Mouse (Mus musculus) thymus, postnatal 10 days (tissue): ENCODE measurements around the gene Gtf2f2.

Source experiments
- DNase-seq, 2 experiments: peaks; one replicate each; pipeline ENCODE4 v3.0.0; 2021; ENCODE audit warnings: low spot score in 2 of 2

Gtf2f2 gene

GRCm38 (mm10) chr14:76010102-76011061 lies at the start of gene Gtf2f2:
Gene Gtf2f2 (minus strand): TSS chr14:76010865.
- peak; percentile 86 to 93 for DNase-seq

GRCm38 (mm10) chr14:76059441-76059840 lies 48.8 kb upstream of the Gtf2f2 start:
- no peak for DNase-seq

- no peak for DNase-seq
Measured at GRCm38 (mm10) chr14:76053726-76054125, 43.1 kb upstream of the Gtf2f2 start.

- DNase-seq = no peak
Measured at GRCm38 (mm10) chr14:76051966-76052365, 41.3 kb upstream of the Gtf2f2 start.

GRCm38 (mm10) chr14:76045767-76046166 lies 35.1 kb upstream of the Gtf2f2 start:
- no peak for DNase-seq

GRCm38 (mm10) chr14:76044164-76044557 lies 33.5 kb upstream of the Gtf2f2 start:
- no peak for DNase-seq

GRCm38 (mm10) chr14:76043251-76044163 lies 32.8 kb upstream of the Gtf2f2 start:
- no peak for DNase-seq

- DNase-seq = no peak
Measured at GRCm38 (mm10) chr14:76033221-76033637, 22.6 kb upstream of the Gtf2f2 start.

GRCm38 (mm10) chr14:76032671-76033136 lies 22.0 kb upstream of the Gtf2f2 start:
- DNase-seq = no peak

GRCm38 (mm10) chr14:76031117-76031842 lies 20.6 kb upstream of the Gtf2f2 start:
- no peak for DNase-seq

- no peak for DNase-seq
Measured at GRCm38 (mm10) chr14:76024641-76025040, 14.0 kb upstream of the Gtf2f2 start.

GRCm38 (mm10) chr14:76020927-76021719 lies 10.5 kb upstream of the Gtf2f2 start:
- DNase-seq = no peak

- no peak for DNase-seq
Measured at GRCm38 (mm10) chr14:76020259-76020785, 9.7 kb upstream of the Gtf2f2 start.

- no peak for DNase-seq
Measured at GRCm38 (mm10) chr14:76017785-76018490, 7.3 kb upstream of the Gtf2f2 start.

- no peak for DNase-seq
Measured at GRCm38 (mm10) chr14:76014331-76014730, 3.7 kb upstream of the Gtf2f2 start.

- no peak for DNase-seq
Measured at GRCm38 (mm10) chr14:76011062-76011457, 395 bp upstream of the Gtf2f2 start.

GRCm38 (mm10) chr14:76009185-76009584 lies 1.5 kb downstream of the Gtf2f2 start:
- no peak for DNase-seq

GRCm38 (mm10) chr14:76008174-76008573 lies 2.5 kb downstream of the Gtf2f2 start:
- no peak for DNase-seq

GRCm38 (mm10) chr14:76005011-76005410 lies 5.7 kb downstream of the Gtf2f2 start:
- no peak for DNase-seq

- no peak for DNase-seq
Measured at GRCm38 (mm10) chr14:76001781-76002180, 8.9 kb downstream of the Gtf2f2 start.
